Mouse (Mus musculus) kidney, postnatal 10 days (tissue): ENCODE data around the gene Hmgb4.

Experiments
- DNase-seq: peaks from one replicate; pipeline ENCODE4 v3.0.0; 2021; ENCODE audit warnings: mixed read lengths

Hmgb4 gene

DNA sequence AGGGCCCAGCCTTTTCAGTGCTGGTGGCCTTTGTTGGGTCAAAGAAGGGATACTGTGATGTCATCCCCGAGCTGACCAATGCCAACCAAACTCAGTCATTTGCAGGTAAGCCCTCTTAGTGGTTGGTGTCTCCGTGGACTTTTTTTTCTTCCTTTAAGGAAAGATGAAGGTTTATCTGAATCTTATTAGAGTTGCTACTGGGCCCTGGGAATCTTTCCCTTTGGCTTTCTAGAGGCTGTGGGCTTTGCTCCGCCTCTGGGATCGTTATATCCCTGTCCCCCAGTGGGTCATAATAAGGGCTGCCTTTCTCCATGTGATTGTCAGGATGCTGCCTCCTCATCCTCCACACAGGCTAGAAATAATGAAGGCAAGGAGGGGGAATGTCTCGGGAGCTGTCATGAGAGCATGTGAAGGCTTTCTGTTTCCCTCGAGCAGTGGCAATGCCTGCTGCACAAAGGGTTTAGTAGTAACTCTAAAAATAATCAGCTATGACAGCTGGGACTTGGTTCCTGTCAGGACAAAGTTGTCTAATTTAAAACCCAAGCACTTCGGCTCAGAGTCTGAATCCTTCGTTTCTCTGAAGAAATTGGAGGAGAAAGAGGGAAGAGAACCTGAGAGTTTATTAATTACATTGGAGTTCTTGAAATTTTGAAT is at the start of gene Hmgb4:
Gene Hmgb4, minus strand, starts transcription at position 51 of the 654 bp plus-strand sequence.
- no peak for DNase-seq

DNA sequence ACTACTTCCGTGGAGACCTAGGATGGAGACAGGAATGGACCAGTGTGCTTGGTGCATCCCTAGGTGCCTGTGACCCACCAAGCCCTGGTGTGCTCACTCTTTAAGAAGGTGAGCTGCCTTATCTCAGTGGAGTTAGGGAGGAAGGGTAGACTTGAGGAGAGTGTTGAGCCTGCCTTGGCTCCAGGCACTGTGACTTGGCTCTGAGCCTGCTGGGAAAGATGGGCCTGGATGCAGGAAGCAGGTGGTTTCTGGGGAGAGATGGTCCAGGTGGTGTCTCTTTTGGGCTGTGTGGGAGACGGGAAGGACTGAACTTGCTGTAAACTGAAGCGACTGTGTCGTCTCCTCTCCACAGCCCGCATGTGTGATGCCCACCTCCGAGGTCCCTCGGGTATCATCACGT is 45.3 kb upstream of the Hmgb4 start:
- no peak for DNase-seq

DNA sequence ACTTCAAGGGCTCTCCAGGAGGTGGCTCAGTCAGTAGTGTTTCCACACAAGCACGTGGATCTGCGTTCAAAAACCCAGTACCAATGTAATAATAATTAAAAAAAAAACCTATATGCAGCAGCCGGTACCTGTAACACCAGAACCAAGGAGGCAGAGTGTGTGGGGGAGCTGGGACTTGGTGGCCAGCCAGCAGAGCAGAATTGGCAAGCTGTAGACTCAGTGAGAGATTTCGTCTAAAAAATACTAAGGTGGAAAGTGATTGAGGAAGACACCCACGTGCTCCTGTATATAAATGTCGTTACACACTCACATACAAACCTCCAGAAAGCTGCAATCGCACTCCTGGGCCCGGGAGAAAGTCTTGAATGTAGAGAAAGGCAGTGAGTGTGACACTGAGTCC is 43.3 kb upstream of the Hmgb4 start:
- DNase-seq = no peak

DNA sequence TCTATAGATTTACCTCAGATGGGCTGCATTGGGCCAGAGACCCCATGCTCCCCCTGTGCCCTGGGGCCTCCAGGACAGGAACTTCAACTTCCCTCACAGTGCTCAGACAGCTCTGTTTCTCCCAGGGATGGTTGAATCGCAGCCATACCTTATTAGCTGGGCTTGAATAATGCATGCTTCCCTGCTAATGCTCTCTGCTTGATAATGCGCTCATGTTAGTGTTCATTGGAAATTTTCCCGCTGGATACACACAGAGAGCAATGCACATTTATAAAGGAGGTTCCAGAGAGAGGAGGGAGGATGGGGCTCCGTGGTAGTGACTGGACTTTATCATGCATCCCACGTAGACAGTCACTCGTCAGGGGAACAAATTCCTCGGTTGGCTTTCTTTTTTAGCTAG is 27.3 kb upstream of the Hmgb4 start:
- DNase-seq = no peak

DNA sequence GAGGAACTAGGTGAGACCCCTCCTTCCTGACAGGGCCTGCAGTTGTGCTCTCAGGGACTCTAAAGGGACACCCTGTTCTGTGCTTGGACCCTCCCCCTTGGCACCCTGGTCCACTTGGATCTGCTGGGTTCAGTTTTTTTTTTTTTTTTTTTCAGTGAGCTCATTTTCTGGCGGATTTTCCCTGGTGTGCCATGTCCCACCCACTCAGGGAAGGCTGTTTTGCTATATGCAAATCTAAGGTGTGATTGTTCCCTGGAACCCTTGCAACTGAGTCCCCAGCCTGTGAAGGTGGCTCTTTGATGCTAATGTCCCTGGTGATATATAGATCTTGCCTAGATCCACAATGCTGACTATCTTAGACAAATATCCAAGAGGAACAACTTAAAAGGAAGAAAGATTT is 24.3 kb upstream of the Hmgb4 start:
- DNase-seq = no peak

DNA sequence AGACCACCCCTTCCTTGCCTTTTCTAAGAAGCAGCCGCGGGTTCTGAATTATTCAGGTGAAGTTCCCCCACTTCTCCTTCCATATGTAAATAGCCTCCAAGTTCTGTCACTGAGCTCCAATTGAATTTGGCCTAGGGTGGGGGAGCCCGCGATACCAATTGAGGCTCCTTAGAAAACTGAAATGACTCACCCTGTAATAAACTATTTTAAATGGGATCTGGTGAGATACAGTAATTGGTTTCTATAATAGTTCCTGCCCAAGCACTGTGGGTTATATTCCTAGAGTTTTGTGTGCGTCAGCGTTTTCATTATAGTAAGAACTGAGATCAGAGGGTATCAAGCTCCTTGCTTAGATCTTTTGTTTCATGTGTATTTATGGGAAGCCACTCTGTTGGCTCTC is 14.8 kb upstream of the Hmgb4 start:
- no peak for DNase-seq

DNA sequence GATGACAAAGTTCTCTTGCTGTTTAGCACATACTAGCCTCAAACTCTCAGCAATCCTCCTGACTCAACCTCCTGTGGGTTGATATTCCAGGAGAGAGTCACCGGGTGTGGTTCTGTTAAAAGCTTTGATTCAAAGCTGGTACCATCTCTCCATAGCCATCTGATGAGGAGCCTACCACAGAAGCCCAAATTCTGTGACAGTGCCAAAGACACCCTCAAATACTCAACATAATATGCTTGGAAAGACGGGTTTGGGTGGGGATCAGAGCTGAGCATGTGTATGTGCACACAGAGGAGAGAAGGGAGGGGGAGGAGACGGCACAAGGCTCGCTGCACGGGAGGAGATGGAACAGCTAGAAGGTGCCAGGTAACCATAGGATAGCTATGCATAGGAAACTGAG is 14.4 kb upstream of the Hmgb4 start:
- DNase-seq = no peak

DNA sequence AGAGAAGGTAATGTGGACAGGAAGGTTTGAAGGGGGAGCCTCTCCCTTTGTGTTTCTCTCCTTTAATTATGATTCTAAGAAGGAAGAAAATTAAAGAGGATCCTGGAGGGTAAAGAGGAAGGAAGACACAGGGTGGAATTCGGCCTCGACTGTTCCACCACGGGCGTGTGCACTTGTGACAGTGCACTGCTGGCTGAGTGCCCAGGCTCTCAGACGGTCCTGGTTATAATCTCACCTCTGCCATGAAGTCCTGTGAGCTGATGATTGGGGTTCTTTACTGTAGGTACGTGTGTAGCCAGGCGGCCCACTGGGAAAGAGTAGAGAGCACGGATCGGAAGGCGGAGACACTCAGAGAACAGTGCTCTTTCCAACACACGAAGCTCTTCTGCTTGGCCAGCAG is 12.4 kb upstream of the Hmgb4 start:
- DNase-seq = no peak

DNA sequence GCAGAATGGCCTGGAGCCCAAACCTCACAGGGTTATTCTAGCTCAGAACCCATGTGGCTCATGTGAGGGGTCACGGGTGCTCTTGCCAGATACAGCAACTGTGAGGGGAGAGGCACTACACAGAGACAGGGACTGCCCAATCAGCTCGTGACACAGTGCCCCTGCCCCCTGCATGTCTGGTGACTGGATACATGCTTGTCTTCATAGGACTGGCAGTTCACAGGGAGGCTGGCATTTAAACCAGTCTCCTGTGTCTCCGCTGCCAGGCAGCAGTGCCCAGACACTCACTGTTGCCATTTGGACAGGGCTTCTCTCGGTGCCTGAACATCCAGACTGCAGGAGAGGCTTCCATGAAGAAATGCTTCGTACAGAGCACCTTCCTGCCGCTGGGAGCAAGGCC is 11.7 kb upstream of the Hmgb4 start:
- no peak for DNase-seq

DNA sequence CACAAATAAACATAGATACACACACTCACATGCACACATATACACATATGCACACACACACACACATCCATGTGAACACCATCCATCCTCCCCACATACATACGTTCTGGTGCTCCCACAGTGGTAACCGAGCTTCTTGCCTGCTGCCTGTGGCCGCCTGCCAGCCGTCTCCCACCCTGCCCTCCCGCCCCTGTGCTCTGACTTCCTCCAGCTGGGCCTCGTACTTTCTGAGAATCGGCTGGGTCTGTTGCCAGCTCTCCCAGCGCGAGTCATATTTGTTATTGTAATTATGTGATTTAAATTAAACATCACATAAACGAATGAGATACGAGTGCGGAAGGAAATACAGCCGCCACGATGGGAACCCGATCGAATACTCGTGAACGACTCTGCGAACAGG is 10.2 kb upstream of the Hmgb4 start:
- peak; percentile 78 for DNase-seq

DNA sequence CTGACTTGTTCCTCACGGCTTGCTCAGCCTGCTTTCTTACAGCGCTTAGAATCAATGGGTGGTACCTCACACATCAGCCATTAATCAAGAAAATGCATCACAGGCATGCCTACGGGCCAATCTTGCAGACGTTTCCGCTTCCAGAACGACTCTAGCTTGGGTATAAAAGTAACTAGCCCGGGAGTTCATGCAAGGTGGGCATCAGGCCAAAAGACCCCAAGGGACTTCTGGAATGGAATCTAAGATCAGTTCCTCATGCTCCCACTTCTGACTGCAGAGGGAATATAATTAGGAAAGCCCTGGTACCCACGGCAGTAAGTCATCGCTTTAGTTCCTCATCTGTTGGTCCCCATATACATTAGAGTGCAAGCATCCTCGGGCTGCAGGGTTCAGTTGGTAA is 9.4 kb upstream of the Hmgb4 start:
- peak; percentile 60 for DNase-seq

DNA sequence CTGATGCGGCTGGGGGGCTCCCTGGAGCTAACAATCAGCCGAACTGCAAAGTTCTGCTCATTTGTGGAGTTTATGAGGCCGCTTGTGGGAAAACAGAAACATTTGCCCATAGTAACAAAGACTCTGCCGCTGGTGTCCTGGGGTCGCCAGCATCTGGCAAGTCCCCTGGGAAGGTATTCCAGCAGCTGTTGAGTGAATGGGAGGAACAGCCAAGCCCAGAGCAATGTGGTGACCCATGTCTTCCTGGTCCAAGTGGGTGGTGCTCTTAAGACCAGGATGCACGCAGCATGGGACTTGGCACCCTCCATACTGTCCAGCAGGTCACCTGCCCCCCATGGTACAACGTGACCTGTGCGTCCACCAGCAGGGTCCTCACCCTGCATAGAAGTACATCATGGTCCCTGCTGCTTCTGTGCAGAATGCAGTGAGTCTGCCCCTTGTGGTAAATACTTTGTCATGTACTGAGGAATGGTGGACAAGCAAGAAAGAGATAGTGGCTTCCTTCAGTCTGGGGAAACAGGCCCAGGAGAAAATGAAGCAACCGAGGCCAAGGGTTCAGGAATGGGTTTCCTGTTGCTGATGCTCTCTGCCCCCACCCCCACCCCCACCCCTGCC is 8.6 kb upstream of the Hmgb4 start:
- DNase-seq = peak; percentile 37

DNA sequence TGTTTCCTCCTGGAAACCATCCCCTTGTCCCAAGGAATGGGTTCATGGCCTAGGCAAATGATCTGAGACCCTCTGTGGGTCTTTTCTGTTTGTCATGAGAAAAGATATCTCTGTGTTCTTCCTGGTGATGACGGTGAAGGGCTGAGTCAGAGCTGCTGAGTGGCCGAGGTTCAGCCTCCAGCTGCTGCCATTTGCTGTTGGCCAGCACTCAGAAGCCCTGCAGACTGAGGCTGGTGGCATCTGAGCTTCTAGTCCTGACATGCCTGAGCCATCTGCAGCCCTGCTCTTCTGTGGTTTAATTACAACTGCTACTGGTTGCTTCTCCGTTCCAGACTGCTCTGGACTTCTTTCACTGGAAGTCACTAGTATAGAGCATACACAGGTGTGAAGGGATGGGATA is 4.6 kb upstream of the Hmgb4 start:
- DNase-seq = peak; percentile 11

DNA sequence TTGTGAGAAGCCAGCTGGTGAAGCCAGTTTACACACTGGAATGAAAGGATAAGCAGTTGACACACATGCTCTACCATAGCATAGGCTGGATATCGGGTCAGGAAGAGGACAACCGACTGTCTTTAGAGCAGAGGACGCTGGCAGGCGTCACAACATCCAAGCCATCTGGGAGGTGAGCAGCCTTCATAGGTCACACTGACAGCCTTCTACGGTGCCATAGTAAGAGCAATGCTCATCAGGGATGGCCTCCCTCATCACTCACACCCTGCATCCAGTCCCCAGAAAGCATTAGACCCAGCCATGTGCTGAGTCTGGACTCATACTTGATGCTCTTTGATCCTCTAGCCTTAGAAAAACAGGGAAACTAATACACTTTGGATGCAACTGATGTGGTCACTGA is 3.7 kb upstream of the Hmgb4 start:
- no peak for DNase-seq

DNA sequence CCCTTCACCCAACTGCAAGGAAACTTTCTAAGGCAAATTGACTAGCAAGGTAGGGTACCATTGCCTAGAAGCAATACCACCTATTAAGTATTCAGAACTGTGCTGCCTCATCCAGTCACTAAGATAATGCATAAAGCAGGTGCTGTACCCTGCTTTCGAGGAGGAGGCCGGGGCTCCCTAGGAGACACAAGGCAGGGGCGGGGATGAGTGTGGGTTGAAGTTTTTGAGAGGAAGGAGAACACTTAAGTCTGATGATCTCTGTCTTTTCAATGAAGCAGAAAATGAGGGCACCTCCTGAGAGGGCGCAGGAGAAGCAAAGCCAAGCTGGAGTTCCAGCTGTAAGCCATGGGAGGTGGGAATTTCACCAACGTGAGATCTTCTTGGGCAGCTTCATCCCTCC is 1.5 kb downstream of the Hmgb4 start:
- no peak for DNase-seq

DNA sequence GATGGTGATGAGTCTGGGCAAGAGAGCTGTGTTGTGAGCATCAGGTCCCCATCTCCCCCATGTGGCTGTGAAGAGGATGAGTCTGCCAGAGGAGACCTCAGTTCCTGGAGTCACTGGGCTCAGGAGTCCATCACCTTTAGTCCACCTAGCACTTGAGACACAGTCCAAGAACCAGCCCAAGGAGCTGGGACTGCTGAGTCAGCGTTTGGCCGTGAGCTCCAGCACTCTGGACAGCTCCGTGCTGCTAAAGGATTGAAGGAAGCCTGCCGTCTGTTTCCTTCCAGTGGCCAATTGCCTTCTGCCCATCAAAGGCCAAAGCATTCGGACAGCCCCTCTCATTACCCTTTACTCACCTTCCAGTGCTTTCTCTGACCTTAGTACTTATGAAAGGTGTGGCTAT is 12.1 kb downstream of the Hmgb4 start:
- peak; percentile 84 for DNase-seq

DNA sequence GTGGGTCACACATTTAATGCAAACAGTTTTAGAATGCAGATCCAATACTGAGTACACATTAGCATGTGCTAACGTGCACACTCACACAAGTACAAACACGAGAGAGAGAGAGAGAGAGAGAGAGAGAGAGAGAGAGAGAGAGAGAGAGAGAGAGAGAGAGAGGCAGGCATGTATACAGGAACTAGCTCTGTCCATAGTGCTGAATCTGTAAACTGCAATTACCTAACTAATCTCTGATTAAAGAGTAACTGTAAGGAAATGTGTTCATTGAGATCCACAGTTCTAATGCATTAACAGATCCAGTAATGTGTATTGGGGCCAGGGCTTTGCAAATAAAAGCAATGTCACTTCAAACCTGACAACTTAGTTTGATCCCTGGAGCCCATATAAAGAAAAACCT is 15.6 kb downstream of the Hmgb4 start:
- DNase-seq = no peak

DNA sequence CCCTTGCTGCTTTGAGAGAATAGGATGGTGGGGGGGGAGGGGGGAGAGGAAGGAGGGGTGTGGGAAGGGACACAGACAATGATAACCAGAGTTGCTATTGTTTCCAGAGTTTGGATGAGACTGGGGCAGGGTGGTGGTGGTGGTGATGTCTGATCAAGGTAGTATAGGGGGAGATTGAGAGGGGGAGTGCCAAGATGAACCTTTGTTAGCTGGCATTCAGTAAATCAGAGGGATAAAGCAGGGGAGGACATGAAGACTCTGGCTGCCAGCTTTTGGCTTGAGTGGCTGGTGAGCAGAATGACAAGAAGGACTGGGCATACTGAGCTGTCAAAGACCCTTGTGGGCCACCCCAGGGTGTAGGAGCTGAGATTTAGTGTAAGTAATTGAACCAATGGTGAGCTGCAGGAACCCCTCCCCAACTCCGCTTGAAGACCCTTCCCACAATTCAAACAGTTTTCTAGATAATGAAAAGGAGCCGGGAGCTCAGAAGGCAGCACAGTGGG is 18.9 kb downstream of the Hmgb4 start:
- no peak for DNase-seq

DNA sequence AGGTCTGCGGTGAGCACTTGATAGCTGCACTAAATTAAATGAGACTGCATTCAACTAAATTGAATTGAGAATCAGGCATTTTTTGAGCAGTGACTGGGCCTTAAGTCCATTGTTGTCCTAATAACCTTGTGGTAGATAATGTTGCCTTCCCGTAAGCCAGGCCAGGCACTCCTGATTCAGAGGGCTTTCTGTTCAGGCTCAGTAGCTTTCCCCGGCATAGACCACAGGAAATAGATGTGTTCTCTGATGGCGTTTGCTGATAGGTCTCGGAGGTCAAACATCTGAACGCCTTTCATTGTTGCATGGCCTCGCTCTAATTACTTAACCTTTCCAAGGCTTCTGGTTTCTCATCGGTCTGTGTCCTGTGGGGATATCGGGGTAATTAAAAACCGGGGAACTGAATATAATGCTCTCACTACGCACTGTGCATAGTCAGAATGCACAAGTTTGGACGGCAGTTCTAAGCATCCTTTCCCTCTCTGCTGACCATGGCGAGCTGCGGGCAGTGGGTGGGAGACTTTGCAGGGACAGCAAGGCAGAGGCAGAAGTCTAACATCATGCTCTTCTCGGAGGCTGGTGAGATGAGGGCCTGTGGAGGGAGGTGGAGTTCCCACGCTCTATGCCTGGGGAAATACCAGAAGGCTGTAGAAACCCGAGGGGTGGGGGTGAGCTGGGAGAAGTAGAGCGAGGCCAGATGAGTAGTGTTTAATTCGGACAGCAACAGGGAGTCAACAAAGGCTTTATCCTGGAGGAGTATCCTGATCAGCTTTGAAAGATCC is 19.5 kb downstream of the Hmgb4 start:
- no peak for DNase-seq

DNA sequence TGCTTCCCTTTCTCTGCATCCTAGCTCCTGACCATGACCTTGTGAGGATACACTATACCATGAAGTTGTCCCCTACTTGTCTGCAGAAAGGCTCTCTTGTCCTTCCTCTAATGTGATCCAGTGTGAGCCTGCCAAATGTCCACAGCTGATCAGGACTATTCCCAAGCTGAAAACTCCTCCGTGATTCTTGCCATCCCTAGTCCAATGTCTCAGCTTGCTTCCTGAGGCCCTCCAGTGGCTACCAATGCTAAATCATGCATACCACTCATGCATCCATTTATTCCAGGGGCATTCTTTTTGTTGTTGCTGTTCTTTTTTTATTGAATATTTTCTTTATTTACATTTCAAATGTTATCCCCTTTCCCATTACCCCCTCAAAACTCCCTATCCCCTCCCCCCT is 21.6 kb downstream of the Hmgb4 start:
- no peak for DNase-seq

DNA sequence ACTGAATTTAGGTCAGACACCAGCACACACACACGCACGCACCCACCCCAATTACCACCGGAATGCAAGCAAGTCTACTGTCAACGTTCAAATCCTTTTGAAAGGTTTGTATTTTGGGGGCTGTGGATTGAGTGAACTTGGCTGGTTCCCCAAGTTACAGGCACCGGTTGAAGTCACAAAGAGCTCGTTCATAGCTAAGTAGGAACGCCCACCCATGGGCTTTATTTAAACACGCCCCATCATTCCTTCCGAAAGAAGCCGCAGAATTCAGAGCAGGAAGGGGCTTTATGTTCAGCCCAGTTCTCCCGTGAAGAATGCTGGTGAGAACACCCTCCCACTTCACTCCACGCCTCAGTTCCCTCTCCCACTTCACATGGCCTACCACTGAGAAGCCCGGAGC is 27.3 kb downstream of the Hmgb4 start:
- DNase-seq = no peak

DNA sequence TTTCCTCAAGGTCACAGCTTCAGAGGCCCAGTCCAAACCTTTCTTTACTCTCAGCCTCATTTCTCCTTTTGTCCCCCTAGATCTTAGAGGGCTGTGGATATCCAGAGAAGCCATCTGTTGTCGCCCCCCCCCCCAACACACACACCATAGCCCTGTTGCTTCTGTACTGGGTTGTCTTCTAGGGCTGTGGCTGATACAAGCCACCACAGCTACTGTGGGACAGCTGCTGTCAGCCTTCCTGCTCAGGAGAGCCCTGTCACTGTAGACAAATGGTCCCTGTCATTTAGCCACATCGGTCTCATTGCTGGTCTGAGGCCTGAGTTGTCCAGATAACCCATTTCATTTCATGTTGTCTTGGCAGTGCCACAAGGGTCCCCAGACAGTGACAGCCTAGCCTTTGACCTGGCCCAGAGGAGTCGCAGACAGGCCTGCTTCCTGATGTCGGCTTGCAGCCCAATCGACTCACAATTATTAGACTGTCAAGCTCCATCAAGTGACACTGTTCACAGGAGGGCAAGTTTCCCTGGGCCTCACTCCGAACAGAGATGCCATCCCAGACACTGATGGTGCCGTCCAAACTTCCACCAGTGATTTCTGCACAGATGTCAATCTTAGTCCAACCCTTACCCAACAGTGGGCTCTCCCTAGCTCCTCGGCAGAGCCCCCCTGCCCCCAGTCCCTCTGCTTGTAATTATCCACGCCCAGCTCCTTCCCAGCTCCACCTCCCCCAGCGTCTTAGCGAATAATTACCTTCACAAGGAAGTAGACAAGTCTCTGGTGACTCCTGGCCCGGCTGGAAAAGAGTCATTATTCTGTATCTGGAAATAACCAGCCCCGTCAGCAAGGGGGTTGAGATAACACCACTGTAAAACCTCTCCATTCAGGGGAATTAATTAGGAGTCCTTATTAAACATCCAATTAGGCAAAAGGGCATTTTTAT is 33.1 kb downstream of the Hmgb4 start:
- DNase-seq = peak; percentile 9

DNA sequence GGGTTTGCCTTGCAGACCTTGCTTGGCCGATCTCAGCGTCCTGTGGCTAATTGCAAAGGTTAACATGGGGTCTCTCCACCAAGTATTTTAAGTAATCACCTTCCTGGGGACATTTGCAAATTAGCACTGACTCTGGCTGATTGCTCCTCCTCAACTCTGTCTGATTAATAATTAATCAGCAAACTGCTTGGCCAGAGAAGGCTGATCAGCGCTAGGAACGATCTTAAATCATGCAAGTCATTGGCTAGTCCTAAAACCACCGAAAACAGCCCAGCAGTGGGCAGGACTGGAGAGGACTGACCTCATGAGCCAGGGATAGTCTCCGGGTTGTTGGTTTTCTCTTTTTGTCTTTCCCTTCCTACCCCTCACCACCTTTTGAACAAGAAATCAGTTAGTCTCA is 36.3 kb downstream of the Hmgb4 start:
- DNase-seq = no peak
